Mouse (Mus musculus): Measurements from ENCODE around the gene Taar8c.
A peak's percentile ranks its signal among the peaks of the same experiment; 100 is the strongest.
"Not testable (repeated sequence)": the region's sequence is repeated elsewhere in the genome, so short reads cannot be mapped to it uniquely, and the experiment has no call there.

Gene Taar8c

GRCm38 (mm10) chr10:24101812-24102211 is at the start of gene Taar8c:
Gene Taar8c (minus strand): TSS chr10:24101912.
- DNase-seq: not testable (repeated sequence)

GRCm38 (mm10) chr10:24150086-24150485 is 48.4 kb upstream of the Taar8c start:
- DNase-seq: no peak

DNA sequence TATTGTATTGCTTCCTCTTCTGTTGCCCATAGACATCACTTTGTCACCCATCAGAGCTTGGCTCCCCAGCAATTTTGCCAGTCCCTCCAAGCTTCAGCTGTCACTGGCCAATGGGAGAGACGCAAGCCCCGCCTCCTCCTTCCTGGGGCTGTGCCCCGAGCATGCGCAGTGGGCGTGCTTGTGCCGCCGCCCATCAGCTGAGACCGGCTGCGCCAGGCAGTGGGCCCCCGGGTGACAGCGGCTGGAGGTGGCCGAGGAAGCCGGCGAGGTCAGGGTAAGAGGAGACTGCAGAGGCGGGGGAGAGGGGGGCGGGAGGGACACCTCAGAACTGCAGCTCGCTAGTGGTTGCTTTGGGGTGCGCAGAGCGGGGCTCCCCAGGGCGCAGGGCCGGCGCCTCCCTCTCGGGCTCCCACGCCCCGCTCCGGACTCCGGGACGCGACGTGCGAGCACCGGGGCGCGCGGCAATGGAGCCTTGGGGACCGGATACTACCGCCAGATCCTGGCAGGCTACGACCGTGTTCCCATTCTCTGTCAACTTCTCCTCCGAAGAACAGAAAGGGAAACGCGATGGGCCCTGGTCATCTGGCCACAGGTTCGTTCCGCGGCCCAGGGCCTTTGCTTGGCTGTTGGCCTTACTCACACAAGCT is 47.5 kb upstream of the Taar8c start, which contains the start of gene Stx7:
Gene Stx7 (plus strand): TSS at position 168 of the 647 bp plus-strand sequence.
- peak; percentile 91 to 93 for DNase-seq

GRCm38 (mm10) chr10:24142735-24143134 is 41.0 kb upstream of the Taar8c start:
- no peak for DNase-seq

GRCm38 (mm10) chr10:24138623-24139261 is 37.0 kb upstream of the Taar8c start:
- no peak for DNase-seq

DNA sequence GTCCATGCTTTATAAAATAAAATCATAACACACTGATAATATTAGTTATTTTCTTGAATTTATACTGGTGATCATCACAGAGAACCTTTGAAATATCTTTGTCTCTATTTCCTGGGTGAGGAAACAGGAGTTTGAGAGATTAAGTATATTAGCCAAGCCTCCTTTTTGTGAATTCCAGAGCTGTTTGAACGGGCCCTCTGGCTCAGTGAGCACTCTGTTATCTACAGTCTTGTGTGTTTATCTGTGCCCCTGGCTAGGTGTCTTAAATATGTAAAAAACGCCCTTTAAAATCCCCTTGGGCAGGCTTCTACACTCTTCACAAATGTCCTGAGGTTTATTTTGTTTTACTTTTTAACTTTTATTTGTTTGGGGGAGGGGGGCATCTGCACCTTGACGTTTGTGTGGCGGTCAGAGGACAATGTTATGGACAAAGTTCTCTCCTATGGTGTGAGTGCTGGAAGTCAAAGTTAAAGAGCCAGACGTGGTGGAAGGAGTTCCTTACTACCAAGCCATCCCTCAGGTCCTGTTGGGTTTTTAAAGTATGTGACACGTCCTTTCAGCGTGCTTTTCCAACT is 32.4 kb upstream of the Taar8c start:
- no peak for DNase-seq

DNA sequence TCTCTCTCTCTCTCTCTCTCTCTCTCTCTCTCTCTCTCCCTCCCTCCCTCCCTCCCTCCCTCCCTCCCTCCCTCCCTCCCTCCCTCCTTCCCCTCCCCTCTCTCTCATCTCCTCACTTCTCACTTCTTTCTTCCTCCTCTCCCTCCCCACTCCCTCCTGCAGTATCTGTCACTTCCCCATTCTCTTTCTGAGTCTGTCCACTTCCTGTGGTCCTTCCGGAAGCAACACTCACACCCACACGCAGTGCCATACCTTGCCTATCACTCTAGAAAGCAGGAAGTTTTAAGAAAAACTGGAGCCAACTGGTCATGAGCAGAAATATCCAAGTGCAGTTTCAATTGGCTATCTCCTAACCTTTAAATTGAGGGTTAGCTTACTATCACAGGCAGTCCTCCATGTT is 31.4 kb upstream of the Taar8c start:
- DNase-seq: no peak

DNA sequence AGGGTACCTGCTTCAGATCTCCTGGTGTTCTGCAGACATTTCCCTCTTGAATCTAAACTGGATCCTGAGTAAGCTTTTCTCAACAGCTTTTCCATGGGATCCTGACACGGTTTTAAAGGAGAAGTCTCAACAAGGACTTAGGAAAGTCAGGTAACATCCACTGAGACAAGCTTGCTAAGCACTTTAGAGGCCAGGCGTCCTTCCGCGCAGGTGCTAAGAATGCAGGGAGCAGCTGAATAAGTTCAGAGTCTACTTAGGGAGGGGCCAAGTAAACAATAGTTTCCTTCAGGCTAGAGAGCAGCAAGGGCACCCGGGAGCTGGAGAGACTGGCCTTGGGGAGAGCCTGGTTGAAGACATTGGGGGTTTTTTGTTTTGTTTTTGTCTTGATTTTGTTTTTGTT is 30.6 kb upstream of the Taar8c start:
- DNase-seq: no peak

DNA sequence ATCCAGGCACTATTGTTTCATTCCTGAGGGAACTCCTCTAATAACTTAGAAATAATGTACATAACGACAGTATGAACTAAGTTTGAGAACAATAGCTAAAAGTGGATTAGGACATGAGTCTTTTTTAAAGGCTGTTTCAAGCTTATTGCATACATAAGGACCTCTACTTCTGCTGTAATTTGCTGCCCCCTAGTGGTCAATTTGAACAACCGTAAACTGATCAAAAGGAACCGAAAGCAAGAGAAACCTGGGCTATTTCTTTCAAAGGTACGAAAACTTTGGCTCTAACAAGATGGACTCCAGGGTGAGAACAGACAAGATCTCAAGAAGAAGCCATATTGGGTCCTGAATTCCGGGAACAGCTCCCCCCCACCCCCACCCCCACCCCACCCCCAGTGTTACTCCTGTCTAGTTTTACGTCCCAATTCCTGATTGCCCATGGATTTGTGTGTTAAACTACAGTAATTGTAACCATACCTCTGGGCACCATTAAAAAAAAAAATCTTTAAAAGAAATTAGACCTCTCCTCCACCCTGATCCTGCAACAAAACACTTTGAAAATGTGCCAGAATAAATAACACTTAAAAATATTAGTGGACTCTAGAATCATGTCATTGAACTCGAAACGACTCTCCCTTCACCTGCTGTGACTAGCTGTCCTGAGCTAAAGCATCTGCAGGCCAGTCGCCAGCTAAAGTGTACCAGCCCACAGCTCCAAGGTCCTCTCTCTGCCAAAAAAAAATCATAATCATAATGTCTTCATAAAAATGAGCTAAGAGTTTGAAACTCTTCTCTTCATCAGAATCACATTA is 29.9 kb upstream of the Taar8c start:
- DNase-seq: peak; percentile 33 to 55

DNA sequence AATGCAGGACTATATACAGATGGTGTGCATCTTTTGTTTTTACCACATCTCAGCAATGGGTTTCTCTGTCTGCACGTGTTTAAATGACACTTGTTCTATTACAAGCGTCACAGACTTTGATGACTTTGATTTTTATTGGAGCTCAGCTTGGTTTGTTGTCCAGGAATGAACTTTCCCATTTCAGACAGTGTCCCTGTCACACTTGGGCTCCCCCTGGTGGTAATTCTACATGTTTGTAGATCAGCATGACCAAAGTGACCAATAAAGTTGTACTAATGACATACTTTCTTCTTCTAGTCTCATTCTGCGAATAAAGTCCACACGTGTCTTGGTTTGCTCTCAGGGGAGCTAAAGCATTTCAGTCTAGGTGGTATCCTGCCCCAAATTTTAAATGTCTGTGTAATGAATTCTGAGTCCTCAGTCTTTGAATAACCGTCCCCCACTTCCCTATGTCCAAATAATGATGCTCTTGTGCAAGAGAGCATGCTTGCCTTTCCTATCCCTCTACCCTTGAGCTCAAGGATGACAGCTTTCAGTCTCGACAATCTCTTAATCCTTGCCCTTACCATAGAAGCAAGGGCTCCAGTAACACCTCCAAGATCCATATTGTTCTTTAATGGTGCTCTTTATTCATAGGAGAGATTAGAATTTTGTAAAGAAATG is 9.5 kb upstream of the Taar8c start:
- DNase-seq: peak; percentile 11 to 16

DNA sequence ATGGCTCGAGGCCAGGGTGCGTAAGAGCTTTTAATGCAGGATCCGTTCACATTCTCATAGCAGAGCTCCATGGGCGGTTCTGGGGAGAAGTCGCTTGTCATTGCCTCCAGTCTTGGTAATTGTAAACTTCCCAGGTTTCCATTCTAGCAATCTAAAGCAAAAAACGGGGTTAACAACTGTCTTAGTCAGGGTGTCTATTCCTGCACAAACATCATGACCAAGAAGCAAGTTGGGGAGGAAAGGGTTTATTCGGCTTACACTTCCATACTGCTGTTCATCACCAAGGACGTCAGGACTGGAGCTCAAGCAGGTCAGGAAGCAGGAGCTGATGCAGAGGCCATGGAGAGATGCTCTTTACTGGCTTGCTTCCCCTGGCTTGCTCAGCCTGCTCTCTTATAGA is 7.7 kb upstream of the Taar8c start, which contains the start of gene Taar9:
Gene Taar9 (minus strand): TSS at position 101 of the 400 bp plus-strand sequence.
- DNase-seq: not testable (repeated sequence)

GRCm38 (mm10) chr10:24108236-24108635 is 6.5 kb upstream of the Taar8c start:
- no peak for DNase-seq

GRCm38 (mm10) chr10:24107747-24108146 is 6.0 kb upstream of the Taar8c start:
- no peak for DNase-seq

GRCm38 (mm10) chr10:24103299-24103698 is 1.6 kb upstream of the Taar8c start:
- not testable (repeated sequence) for DNase-seq

DNA sequence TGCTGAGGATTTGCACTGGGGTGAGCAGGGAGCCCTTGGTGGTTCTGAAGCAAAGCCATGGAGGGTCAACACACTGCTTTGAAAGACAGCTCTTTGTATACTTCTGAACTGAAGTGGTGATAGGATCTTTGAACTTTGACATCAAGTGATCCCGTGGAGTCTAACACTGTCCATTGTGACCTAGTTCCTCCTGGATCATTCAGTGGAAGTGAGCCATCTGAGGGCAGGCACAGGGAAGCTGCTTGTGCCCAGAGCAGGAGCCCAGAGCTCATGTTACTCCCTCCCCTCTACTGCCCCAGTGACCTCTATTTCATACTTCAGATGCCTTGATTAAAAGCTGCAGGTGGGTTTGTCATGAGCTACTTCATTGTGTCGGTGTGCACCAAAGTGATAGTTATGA is 4.7 kb downstream of the Taar8c start:
- not testable (repeated sequence) for DNase-seq

GRCm38 (mm10) chr10:24092194-24092593 is 9.5 kb downstream of the Taar8c start, which contains the start of gene Taar8b:
Gene Taar8b (minus strand): TSS chr10:24092294.
- DNase-seq: no peak

DNA sequence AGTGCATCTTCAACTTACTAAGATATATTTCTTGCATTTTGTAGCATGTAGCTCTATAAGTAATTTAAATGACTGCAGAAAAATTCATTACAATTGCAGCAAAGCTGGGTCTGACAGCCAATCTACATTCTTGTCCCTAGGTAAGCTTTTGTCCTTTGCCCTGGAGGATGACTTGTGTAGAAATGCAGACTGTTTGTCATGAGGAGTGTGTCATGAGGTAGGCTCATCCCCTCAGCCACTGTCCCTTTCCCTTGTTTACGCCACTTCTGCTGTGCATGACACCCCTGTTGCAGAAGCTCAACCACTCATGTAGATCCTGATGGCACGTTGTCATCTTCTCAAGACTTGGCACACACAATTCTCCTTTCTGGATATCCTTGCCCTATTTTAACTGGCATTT is 14.5 kb downstream of the Taar8c start:
- DNase-seq: no peak

DNA sequence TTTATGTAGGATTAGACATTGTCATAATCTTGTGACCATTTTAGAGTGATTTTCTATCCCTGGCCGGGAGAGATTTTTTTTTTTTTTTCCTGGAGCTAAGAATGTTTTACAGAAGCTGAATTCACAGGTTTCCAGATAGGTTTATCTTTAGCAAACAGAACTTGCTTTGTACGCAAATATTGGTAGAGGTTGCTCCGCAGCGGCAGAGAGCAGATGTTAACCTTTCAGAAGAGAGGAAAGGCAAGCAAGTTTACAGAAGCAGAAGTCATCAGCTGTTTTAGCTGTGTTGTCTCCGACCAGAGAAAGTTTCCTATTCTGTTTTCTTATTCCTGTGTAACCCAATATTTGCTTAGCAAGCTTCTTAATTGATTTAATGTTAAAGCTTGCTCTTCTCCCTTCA is 15.2 kb downstream of the Taar8c start:
- no peak for DNase-seq

DNA sequence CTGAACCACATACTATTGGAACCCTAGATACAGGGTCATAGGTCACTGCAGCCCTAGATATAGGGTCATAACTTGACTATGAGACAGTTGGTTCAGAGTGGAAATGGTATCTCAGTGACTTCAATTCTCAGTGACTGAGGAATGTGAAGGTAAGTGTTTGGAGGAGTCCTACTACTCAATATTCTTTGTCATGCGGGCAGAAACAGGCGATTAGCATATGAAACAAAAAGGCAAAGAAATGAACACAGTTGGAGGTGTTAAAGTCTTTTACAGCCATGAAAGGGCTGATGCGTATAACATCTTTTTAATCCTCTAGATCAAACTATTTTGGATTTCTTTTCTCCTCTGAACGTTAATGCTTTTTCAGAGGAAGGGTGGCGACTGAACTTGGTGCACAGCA is 15.8 kb downstream of the Taar8c start:
- no peak for DNase-seq

GRCm38 (mm10) chr10:24080166-24080565 is 21.5 kb downstream of the Taar8c start:
- DNase-seq: peak; percentile 26 to 32

- not testable (repeated sequence) for DNase-seq
These were observed 25.5 kb downstream of the Taar8c start, which contains the start of gene Taar8a for GRCm38 (mm10) chr10:24076200-24076599. Gene Taar8a (plus strand): TSS chr10:24076500.

DNA sequence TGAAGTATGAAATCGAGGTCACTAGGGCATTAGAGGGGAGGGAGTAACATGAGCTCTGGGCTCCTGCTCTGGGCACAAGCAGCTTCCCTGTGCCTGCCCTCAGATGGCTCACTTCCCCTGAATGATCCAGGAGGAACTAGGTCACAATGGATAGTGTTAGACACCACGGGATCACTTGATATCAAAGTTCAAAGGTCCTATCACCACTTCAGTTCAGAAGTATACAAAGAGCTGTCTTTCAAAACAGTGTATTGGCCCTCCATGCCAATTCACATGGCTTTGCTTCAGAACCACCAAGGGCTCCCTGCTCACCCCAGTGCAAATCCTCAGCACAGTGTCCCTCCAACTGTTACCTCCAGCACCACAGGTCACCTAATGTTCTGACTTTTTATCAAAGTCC is 27.0 kb downstream of the Taar8c start:
- not testable (repeated sequence) for DNase-seq
